Mouse (Mus musculus): ENCODE results near the gene Map3k3. TPM values are rescaled to one million over a fixed set of nuclear protein-coding genes. Genes with fewer than 3 reads are reported as not detected.

Map3k3 gene
- total RNA-seq, 2 experiments from 2014 or later = 29.3 to 33.8 TPM

DNA sequence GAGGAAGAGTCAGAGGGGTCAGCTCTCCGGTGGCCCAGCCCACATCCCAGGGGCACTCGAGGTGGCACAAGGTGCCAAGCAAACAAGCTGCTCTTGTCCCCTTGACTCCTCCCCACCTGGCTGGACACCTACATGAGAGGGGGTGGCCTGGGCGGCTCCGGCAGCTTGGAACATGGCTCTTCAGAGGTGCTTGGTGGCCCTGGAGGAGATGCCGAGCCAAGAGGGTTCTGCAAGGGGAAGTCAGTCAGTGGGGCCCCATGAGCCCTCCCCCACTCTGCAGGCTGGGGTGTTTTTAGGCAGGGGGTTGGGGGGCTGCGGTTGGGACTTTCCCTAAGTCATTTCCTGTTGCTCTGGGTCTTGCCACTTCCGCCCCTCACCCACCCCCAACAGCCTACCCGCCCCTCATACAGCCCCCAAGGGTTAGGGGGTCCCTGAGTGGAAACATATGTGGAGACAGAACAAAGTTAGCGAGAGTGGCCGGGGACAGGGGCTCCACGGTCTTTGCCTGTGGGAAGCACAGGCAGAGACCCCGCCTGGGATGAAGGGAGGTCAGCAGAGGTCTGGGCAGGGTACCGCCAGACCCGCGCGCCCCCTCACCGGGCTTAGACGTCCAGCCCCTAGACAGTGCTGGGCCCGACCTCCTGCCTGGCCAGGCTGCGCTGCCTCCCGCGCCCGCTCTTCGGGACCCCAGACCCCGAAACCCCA is 75.0 kb downstream of the Map3k3 start:
- peak in 1 of 2 experiments; percentile 38 for DNase-seq

DNA sequence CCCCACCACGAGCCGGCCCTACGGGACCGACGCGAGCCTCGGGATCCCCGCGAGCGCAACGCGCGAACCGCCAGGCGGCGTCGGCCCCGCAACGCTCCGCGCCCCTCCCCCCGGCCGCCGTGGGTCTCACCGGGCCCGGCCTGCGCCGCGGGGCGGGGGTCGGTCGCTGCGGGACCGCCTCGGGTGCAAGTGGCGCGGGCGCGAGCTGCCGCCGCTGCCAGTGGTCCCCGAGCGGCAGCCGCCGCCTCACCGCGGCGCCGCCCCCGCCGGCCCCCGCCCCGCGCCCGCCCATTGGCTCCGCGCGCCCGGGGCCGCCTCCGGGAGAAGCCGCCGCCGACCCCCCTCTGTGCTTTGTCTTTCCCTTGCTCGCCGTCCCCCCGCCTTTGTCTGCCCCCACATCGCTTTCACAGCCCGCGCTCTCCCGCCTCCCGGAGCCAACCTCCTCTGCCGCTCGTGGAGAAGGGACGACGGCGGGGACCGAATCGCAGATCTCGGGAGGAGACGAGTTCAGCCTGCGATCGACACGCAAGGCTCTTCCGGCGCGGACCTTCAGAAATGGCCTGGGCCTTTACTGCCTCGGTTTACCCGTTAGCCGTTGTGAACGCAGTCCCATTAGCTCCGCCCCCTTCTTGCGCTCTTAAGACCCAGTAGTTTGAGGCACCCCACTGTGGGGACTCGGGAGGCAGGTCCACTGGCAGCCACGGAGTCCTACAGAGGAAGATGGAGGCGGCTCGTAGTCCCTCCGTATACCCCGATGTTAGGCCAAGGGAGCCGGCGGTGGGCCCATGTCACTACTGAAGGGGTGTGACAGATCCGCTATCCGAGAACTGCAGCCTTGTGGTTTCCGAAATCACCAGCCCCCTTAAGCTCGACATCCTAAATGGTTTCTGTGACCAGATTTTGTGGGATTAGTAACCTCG is 75.8 kb downstream of the Map3k3 start:
- peak; percentile 83 to 85 for DNase-seq

DNA sequence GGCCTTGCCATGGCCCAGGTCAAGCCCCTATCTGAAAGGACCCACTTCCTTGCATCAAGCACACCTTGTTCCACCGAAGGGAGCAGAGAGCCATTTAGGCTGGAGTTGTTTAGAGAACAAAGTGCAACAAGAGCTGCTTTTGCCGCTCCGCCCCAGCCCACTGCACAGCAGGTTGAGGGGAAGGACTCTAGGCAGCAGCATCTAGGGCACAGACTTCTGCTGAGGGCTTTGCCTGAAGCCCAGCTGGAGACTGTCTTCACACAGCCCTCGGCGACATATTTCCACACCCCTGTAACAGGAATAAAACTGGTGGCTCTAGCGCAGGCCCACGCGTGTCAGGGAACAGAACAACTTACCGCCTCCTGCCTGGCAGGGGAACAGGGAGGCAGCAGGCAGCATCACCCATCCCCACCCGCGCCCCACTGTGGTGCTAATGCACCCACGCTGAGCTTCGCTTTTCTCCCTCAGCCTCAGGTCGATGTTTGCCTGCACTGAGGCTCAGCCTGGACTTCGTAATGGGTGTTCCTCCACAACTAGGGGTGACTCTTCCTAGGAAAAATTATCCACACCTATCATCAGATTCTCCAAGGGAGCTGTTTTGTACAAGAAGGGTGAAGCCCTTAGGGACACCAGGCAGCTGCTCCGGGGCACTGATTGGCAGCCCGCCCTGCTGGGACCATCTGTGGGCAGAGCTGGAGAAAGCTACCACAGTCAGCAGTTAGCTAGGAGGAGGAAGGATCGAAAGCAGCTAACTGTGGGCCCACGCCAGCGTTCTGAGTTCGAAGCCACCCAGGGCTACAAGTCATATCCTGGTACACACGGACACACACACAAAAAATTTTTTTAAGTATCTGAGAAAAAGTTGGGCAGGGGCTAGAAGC is 76.7 kb downstream of the Map3k3 start, which contains the start of the genes Gm10840 and Limd2:
Gene Gm10840, plus strand, starts transcription at position 10 of the 881 bp plus-strand sequence.
Gene Limd2, minus strand, starts transcription at position 20 of the 881 bp plus-strand sequence.
- DNase-seq = peak; percentile 90 to 91

DNA sequence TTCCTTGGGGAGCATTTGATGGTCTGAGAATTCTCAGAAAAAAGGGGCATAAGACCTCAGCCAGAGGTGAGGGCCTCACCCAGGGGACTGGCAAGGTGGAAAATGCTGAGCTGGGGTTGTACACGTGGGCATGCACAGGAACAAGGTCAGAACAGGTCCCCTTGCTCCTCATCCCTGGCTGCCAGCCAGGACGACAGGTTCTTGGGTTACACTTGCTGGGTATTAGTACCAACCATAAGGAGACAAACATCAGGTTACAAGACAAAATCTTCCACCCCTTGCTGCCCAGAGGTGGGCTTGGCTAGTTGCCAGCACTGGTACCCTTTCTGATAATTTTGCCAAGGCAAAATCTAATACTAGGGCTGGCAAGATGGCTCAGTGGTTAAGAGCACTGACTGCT is 77.8 kb downstream of the Map3k3 start:
- no peak for DNase-seq

DNA sequence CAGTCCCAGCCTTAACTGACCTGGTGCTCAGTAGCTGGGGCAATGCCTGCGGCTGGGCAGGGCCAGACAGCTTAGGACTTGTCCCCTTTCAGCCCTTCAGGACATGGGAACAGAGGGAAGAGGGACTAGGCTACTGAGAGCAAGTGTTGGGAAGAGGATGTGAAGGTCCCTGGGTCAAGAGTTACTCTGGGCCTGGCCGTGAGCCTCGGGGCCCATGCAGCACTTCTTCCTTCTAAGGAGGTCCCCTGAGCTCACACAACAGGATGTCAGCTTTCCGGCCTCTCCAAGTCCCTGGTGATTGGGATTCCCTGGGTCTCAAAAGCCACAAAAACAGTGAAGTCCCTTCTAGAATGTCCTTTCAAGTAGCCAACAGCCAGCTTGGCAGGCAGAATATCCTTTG is 79.1 kb downstream of the Map3k3 start:
- DNase-seq = no peak

DNA sequence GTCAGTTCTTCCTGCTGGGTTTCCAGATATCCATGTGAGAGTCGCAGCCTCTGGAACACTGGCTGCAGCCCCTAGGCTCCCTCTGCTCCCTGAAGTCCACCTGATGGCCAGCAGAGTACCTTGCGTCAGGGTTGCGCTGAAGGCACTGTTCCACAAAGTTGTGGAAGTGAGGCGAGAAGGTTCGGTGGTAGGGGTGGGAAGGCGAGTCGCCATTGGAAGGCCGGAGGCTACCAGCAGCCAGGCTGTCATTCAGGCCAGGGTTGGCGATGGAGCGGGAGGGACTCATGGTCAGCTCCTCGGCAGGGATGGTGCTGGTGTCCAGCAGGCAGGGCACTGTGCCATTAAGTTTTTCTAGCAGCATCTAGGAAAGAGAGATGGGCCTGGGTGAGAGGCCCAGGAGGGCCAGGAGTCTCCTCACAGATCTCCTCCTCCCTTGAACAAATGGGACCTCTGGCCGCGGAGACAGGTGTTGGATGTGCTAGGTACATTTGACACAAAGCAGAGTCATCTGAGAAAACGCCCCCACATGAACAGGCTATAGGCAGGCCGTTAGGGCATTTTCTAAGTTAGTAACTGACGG is 80.3 kb downstream of the Map3k3 start:
- no peak for DNase-seq

DNA sequence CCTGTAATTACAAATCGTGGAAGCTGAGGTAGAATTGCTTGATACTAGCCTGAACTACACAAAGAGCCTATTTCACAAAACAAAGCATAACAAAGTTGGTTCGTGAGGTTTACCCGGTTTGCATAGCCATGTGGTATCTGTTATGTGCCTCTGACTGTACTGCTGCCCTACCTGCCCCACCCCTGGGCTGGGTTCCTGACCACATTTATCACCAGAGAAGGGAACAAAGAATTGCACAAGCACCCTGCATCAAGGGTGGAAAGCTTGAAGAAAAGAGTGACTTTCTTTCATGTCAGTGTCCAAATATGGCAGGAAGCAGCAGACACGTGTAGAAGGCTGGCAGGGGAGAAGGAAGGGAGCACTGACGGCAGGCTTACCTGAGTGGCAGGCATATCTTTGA is 83.0 kb downstream of the Map3k3 start:
- no peak for DNase-seq

DNA sequence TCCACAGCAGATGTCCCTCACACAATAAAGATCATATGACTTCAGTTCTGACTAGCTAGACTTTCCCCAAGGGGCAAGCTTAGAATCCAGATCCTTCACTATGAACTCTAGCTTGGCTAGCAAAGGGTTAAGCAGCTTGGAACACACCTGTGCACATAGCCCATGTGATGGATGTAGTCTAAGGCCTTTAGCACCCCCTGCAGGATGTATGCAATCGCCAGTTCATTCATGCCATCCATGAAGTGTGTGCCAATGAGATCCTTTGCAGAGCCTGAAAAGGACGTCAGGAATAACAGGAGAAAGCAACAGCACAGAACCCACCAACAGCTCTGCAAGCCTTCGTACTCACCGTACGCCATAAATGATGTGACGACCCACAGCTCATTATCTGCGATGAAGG is 86.4 kb downstream of the Map3k3 start:
- DNase-seq = no peak

DNA sequence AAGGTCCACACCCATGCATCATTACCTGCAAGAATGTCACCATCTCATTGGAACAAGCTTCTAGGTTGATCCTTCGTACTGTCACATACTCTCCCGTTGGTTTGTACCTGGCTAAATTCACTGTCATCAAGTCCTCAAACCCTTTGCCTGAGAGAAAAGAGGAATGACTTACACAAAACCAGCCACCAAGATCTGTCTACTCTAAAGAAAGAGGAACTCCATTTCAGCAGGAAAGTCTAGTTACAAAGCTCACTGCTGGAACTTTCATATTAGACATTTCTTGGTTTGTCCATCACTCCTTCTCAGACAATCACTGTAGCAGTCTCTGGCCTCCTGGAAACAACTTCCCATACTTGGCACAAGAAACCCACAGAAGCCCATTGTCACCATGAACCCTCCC is 88.8 kb downstream of the Map3k3 start:
- no peak for DNase-seq

DNA sequence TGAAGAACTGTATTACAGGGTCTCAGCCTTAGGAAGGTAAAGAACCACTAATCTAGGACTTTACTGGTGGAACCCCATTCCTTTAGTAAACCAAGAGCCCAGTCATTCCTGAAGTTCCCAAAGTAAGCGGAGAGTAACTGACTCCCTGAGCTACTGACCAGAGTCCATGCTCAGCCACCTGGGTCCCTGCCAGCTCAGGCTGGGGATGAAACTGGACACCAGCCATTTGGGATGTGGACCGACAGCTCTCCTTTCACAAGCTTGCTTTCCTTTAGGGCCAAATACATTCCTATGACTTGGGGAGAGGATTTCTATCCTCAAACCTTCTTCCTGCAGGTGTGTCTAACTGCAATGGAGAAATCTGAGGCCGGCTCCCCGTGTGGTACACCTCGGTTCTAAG is 90.0 kb downstream of the Map3k3 start:
- DNase-seq = no peak

DNA sequence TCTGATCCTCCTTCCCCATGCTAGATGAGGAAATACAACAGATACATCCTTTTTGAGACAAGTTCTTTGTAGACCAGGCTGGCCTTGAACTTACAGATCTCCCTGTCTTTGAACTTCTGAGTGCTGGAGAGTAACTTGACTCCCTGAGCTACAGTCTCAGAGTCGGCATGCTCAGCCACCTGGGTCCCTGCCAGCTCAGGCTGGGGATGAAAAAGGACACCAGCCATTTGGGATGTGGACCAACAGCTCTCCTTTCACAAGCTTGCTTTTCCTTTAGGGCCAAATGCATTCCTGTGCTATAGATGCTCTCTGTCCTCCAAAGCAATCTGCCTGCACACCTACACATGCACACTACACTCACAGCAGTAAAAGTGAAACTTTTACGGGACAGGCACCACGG is 90.7 kb downstream of the Map3k3 start:
- no peak for DNase-seq

DNA sequence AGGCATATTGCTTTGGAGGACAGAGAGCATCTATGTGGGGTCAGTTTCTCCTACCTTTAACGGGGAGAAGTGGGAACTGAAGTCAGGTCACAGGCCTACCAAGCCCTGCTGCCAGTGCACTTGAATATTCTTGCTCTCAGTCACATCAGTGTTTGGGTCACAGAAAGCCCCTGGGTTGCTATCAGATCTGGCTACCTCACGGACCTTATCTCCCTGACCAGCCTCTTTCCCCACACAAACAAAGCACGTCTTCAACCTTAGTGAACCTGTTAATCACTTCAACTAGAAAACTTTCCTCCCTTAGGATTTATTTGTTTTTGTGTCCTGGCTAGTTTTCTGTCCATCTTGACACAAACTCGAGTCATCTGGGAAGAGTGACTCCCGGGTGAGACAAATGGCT is 92.0 kb downstream of the Map3k3 start:
- DNase-seq = no peak

DNA sequence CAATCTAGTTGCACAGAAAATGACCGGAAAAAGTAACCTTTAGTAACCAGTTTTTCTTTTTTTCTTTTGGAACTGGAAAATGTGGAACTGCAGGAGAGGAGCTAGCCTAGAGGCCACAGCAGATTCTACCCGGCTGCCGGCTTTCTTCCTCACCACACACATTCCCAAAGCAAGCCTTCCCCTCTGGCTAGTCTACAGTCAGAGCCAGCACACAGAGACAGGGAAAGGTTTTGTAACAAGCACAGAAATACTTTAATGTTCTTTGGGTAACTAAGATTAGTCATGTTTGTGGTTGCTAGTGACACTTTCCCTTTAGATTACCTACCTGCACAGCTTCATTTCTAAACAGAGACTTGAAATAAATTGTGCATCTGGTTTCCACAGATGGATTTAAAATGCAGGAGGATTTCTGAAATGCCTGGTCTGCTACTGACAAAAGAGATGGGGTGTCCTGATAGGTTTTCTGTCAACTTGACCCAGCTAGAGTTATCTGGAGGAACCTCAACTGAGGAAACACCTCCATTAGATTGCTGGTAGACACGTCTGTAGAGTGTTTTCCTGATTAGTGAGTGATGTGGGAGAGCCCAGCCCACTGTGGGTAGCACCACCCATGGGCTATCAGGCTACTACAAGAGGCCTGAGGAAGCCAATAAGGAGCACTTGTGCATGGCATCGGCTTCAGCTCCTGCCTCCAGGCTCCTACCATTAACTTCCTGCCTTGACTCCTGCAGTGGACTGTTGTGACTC is 93.8 kb downstream of the Map3k3 start:
- no peak for DNase-seq

DNA sequence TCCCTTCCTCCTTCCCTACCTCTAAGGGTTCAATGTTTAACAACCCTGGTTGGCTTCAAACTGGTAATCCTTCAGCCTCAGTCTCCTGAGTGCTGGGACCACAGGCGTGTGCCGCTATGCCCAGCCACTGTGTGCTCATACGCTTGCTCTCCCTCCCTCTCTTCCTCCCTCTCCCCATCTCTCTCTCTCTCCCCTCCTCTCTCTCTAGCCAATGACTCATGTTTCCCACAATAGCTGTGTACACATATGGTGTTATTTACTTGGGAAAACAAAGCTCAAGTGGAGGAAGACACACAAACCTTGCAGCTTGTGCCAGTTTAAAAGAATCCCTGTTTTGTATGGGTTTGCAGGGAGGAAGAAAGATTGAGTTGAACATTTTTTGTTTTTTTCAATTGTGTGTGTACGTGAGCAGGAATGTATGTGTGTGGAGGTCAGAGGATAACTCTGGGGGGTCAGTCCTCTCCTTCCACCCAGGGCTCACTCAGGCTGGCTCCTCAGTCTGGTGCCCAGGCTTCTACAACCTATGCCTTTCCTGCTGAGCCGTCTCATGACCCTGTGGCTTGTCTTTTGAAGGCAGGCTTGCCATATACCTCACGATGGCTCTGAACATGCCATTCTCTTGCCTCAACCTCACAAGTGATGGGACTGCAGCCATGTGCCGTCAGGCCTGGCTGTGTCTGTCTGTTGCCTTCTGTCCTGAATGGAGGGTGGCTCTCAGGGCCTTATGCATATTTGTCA is 95.5 kb downstream of the Map3k3 start:
- peak in 1 of 2 experiments; percentile 50 for DNase-seq

DNA sequence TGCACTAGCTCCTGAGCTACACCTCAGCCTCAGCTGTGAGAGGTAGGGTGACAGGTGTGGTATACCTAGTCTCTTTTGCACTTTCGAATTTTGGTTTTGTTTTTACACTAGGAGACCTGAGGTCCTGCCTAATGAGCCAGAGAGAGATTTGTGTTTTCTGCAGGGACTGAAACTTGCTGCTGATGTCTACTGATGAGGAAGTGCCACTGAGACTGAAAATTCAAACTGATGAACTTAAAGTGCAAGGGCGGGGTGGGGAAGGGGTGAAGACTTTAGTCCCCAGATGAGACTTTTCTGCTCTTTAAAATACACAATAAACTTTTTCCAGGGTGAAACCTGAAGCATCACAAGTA is 96.0 kb downstream of the Map3k3 start:
- no peak for DNase-seq

DNA sequence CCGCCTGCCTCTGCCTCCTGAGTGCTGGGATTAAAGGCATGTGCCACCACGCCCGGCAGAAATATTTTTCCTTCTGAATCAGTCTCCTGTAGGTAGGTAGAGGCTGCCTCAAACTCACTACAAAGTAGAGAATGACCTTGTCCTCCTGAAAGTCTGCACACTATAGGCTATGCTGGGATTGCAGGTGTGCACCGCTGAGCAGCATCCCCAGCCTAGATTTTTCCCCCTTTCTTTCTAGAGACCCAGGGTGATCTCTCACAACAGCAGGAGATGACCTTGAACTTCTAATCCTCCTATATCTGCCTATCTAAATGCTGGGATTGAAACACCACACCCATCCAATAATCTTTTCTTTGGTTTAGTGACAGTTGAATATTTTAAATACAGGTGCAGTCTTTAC is 102.9 kb downstream of the Map3k3 start:
- no peak for DNase-seq

DNA sequence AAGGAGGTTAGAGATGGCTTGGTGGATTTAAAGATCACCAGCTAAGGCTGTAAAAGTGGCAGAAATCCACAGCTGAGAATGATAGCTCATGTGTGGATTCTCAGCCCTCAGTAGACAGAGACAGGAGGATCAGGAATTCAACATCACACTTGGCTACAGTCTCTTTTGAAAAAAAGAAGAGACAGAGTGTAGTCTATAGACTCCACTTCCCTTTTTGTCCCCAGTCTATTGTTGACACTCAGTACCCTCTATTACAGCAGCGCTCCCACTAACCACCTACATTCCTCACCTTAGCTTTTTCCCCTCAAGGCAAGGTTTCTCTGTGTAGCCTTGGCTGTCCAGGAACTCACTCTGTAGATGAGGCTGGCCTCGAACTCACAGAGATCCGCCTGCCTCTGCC is 107.3 kb downstream of the Map3k3 start:
- no peak for DNase-seq

DNA sequence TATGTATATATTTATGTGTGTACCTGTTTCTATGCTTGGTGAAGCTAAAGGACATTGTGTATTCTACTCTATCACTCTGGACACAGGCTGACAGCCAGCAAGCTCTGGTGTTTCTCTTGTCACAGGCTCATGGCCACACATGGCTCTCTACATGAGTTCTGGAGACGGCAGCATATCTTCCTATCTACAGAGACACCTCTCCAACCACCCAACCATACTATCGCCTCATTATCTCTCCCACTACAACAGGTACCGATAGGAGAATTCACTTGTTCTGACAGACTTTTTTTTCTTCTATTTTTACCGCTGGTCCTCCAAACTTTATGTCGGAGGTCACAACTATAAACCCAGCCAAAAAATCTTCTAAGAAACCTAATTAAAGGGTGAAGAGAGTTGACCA is 107.8 kb downstream of the Map3k3 start:
- DNase-seq = no peak

DNA sequence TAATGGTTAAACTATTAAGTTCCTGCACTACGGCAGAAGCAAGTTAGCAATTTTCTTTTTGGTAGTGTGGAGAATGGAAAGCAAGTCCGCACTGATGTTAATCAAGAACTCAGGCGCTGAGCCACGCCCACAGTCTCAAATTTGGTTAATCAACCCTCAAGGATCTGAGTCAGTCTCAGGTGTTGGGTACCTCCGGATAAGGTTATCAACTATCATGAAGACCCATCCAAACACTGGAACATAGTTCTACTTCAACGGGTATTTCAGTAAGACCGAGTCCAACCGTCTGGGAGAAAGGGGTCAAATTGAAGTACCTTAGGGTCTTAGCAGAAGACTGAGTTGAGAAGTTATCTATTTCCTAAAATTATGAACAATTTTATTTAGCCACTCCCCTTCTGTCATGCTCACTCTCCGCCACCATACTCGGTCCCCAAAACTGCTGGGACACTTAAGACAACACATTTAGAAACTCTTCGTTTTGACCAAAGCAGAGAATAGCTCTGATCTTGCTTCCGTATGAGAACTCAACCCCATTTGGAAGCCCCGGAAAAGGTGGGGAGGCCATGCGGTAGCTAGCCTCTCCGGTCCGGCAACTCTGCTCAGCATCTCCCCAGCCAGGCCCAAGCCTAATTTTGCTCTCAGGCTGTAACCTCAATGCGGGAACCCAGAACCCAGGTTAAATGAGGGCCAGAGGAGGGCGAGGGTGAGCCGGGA is 108.4 kb downstream of the Map3k3 start:
- DNase-seq = no peak
